Mouse (Mus musculus) kidney, adult 2 months (tissue): ENCODE data around the gene Acly.

ENCODE experiments used
- CTCF ChIP-seq: fragments of 200-500 bp; conservative IDR thresholded peaks from 2 replicates; pipeline ENCODE4 v1.5.1; 2011; ENCODE audit warnings: low read depth, mild to moderate bottlenecking, control low read depth, low read length, moderate library complexity, mixed read lengths; ENCODE audit not compliant: insufficient read depth, insufficient read length
- POLR2A ChIP-seq: fragments of 200-500 bp; IDR thresholded peaks from one replicate; pipeline ENCODE4 v1.6.1; 2011; ENCODE audit warnings: low read depth, low read length, control low read depth

GRCm38 (mm10) chr11:100457711-100458110, 70.1 kb downstream of the Acly start:
- TF ChIP-seq POLR2A (no peak), CTCF (no peak)
